Mouse (Mus musculus): ENCODE measurements at regions not wholly inside any gene's neighbourhood (a gene's known extent, or its start where the extent isn't known, plus 50 kb on each side); places are given as distances from the start of the nearest gene placed in this dataset.

DNA sequence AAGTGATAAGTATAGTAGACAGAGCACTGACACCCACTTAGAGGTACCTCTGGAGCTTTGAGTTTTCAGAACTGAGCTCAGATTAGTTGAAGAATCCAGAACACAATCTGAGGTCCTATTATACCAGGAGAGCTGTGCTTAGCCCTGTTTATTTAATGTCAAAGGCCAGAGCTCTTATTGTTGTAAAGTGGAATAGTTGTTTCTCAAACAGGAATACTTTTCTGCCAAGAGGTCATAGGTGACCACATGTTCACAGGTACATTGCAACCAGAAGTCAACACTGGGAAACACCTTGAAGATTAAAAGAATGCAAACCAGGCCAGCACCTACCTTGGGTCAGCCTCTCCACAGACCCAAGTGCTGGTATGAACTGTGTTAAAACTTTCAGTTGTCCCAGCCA is 291.9 kb upstream of the 4930412O13Rik start:
- no peak for DNase-seq (ENCODE audit: low spot score)

DNA sequence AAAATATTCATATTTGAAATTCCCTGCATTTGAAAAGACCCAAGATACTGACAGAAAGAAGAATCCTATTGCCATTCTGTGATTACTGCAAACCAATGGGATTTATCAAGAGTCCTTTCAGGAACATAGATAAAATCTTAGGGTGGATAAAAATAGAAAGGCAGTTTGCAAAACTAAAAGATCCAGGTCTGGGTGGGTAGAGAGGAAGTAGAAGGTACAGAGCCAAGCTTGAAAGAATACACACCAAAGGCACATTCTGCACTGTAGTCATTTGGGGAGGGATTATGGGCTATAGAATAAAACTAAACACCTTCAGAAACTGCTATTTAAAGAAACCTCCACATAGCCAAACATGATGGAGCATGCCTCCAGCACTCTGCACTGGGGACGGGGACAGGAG is 288.5 kb upstream of the 4930412O13Rik start:
- DNase-seq (ENCODE audit: low spot score), result no peak

DNA sequence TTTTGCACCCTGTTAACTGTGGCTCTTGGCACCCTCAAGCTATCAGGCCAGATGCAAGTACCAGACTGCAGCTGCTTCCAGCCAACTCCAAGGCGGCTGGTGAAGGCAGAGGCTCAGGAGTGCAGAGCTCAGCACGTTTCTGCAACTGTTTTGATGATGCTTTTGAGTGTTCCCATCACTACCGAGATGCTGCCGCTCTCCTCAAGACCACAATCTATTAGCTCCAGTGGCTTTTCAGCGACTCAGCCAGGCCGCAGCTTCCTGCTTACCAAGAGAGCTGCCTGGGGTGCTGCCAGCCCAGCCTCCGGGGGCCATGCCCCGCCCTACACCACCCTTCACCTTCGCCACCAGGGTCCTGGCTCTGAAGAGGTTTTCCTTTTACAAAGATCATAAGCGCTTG is 287.1 kb upstream of the 4930412O13Rik start:
- no peak for DNase-seq (ENCODE audit: low spot score)

DNA sequence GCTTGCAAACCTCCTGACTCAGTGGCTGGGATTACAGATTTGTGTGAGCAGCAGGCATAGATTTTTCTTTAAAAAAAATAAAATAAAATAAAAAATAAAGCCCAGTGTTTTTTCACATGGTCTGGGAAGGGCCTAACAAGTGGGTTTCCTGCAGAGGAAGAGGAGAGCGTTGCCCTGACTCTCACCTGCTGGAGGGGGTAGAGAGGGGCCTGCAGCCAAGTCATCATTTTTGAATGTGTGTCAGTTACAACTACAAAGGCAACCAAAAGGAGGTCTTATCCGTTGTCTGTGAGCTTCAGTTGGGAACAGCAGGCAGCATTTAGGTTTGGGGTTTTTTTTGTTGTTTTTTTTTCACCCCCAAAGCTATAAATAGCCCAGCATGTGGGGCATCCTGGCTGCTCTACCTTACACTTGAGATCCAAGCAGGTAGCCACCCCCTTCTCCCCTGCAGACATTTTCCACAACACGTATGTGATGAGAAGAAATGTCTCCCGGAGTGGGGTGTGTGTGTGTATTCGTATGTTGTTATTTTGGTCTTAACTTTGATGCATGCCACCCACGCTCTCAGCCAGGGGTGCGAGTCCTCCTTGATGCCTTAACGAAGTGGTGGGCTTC is 285.7 kb upstream of the 4930412O13Rik start:
- DNase-seq (ENCODE audit: low spot score), result no peak

DNA sequence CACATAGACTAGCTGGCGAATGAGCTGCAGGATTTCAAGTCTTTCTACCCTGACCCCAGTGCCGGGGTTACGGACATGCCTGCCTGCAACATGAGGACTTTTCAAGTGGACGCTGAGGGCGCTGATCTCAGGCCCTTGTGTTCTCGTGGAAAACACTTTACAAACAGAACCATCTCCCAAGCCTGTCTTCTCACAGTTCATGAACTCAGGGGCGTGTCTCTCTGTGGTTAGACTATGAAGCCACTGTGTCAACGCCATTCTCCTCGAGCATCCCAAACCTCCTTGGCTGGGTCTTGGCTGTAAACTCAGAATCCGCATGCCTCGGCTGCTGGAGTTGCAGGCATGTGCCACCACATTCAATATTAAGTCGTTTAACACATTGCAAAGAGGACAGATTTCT is 284.9 kb upstream of the 4930412O13Rik start:
- no peak for DNase-seq (ENCODE audit: low spot score)

DNA sequence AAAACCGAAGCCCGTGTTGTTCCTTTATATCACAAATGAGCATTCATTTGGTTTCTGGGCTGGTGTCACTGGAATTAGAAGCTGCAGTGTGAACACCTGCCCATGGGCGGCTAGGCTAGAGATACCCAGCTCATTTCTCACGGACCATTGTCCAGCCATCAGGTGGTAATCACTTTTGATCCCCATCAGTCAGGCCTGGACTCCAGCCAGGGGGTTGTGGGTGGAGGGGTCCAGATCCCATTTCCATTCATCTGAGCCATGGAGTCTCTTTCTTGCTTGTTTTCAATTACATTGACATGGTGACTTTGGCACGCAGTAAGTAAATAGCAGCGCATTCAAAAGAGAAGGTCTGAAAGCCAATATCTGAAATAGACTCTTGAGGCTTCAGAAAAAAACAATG is 276.1 kb upstream of the 4930412O13Rik start:
- DNase-seq (ENCODE audit: low spot score), result no peak

DNA sequence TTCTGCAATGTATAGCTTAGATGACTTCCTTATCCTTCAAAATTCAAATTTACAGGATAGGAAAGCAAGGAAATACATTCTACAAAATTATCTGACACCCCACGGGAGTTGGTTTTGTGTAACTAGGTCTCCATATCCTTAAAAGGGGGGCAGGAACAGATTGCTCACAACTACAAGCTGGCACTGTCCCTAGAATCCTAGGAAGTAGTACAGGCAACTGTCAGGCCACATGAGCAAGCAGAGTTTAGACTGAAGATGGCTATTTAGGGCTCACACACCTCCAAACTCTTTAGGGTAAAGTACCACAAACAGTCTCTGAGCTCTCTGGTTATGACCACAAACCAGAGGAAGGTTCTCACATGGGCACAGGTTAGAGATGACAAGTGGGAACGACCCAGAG is 273.5 kb upstream of the 4930412O13Rik start:
- DNase-seq (ENCODE audit: low spot score), result no peak

DNA sequence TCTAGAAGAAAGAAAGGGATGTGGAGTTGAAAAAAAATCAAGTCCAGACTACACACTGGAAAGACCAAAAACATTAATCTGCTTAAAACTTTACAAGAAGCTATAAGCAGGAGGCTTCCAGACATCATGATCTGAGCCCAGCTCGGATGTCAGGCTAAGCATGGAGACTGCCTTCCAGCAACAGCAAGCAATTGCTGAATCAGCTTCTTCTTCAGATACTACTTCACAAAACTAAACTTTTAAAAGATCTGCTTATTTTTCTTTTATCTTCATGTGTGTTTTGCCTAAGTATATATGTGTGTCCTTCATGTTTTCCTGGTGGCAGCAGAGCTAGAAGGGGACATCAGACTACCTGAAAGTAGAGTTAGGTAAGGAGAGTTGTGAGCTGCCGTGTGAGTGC is 266.6 kb upstream of the 4930412O13Rik start:
- DNase-seq (ENCODE audit: low spot score), result no peak

DNA sequence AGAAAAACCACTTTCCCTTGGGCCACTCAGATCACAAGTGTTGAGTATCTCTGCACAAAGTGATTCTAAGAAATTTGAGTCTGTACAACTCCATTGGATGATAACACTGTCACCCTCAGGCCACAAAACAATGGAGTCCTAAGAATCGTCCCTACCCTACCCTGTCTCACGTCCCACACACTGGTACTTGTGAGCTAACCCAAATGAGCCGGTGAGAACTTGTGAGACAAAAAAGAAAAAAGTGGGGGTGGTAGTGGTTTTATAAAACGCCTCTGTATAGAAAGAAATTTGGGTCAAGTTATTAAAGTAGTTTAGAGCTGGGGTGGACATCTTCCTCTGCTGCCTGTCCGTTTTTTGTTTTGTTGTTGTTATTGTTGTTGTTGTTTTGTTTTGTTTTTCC is 264.8 kb upstream of the 4930412O13Rik start:
- DNase-seq (ENCODE audit: low spot score), result no peak

DNA sequence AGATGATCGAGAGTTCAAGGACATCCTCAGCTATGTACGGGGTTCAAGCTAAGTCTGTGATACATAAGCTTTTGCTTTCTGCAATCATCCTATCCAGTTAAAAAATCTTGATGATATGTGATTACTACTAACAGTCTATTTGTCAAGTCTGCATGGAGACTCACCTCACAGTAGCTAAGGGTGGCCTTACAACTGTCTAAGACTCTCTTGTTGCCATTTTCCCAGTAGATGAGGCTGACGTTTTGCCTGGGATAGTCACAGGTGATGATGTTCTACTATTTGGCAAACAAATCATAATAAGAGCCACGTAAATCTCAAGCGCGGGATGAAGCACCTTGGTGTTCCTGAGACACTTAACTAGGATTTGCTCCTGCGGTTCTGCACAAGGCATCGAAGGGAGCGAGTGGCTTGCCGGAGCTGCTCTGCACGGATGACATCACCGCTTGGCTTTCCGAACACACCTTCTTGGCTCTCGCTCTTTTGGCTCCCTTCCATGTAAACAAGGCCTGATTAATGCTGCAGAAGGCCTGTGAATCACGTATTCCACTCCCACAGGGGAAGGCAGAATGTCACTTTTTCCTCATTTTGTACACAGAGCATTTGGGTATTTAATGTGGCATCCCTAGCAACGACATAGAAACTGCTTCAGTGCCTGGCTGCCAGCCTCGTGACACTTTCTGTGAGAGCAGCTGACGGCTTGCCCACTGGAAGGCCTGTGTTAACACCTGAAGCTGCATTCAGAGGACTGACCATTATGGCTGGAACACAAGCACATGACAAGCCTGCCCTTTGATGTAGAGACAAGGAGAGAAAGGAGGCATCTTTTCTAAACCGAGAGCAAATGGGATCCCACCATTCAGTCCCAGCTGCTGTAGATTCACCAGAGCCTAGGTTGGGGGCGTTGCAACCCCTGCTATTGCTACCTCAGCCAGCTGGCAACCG is 260.5 kb upstream of the 4930412O13Rik start:
- DNase-seq (ENCODE audit: low spot score), result peak; percentile 66

DNA sequence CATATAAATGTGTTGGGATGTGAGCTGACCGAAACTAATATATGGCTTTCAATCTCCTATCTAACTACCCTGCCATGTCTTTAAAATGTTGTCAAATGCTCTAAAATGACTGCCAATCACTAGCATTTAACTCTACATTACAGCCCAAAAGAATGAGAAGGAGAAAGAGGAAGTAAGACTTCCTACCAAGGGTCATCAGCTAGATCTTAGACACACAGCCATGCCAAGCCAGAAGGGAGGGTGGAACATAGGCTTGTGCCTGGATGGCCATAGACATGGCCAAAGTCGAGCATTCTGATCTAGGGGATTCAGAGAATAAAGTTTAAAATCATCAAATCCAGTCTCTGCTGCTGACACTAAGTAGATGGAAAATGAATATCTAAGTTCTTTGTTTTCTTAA is 257.4 kb upstream of the 4930412O13Rik start:
- DNase-seq (ENCODE audit: low spot score), result no peak

DNA sequence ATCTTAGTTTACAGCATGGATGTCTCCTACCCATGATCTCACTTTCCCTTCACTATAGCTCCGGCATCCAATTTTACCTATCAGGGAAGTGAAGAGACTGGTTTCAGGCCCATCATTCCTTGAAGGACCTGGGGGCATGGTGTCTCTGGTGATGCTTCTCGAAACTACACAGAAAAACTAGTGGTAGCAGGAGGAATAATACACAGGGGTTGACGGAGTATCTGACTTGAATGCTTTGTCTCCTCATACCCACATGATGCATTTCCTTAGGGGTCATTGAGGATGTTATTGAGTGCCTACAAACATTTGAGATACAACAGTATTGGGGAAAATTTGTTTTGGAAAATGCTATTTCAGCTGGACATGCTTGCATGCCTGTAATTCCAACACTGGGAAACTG is 253.0 kb upstream of the 4930412O13Rik start:
- no peak for DNase-seq (ENCODE audit: low spot score)

DNA sequence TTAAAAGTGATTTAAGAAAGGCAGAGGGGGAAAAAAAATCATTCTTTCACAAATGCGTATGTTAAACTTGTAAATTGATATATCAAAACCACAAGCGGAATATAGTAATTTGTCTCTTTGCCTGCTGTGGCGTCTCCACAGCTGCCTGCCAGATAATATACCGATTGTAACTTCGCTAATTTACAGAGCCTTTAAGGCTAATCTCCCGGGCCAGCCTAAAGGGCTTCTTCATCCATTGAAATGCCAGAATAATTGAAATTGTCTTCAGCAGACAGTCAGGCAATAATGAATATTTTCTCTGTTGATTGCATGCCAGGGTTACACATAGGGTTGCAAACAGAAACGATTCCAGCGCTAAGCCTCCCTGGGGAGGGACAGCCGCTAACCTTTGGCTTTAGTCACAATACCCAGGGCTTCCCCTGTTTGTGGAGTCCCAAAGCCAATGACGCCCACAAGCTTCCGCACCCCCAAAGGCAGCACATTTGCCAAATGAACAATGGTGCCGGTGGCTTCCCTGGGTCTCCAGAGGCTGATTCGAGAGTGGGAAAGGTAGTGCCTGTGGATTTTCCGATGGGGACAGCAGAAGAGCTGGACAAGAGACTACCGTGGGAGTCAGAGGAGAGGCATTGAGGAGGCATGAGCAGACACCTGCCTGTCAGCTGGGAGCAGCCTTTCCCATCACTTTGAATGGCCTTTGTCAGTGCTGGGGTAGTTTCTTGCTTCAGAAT is 248.2 kb upstream of the 4930412O13Rik start:
- peak; percentile 19 for DNase-seq (ENCODE audit: low spot score)

DNA sequence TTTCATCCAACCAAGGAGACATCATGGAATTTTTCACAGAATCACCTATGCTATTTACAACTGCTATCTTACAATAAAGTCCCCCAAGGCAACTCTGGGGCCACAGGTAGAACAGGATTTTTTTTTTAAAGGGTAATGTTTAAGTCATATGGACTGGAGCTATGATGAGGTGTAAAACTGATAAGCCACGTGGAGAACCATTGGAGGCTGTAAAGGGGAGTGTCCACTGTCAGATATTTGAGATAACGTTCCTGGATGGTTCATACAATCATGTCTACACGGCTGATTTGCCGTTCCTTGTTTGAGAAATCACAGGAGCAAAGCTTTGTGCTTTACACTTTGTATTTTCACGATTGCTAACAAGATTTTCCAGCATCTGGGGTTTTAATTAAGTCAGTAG is 241.8 kb upstream of the 4930412O13Rik start:
- no peak for DNase-seq (ENCODE audit: low spot score)

DNA sequence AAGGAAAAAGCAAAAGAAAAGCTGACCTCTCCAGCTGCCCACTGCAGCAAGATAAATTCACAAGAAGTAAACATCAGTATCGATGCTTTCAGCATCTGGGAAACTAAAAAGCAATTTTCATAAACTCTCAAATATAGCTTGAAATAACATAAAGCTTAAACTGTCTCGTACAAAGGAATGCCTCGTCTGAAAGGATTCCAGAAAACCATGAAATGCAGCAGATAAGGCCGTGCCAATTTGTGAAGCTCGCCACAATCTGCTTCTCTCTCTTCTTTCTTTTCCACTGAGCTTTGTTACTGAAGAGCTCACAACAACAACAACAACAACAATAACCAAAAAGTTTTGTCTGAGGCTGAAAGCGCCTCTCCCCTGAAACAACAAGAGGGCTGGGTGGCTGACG is 239.4 kb upstream of the 4930412O13Rik start:
- DNase-seq (ENCODE audit: low spot score), result no peak

DNA sequence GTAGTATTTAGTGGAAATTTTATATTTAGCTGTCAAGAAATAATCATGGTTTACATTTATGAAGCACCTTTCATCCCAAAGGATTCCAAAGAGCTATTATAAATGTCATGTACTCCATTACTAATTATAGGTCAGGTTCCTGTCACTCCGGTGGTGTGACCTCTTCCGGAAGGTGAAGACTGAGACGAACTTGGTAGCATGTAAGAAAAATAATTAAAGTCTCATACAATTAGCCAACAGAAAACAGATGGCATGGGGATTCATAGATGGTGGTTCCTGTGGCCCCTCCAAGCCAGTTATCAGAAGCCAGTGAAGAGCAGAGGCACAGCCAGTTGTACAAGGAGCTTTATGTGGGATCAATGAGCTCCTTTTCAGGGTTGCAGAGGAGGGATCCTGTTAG is 238.6 kb upstream of the 4930412O13Rik start:
- DNase-seq (ENCODE audit: low spot score), result no peak

DNA sequence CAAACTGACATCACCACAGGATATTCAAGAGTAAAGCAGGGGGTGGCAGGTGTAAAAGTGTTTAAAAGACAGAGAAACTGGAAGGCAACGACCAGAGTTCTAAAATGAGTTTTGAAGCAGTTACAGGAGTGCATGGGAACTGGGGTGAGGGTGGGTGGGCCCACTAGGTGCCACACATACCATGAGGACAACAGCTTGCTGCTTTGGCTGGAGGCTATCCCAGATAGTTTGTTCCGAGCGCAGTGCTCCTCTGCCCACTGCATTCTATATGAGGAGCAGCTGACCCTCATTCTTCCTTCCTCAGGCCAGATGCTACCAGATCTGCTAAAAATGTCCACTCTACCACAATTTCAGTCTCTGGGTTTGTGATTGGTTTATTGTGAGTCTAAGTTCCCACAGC is 234.6 kb upstream of the 4930412O13Rik start:
- DNase-seq (ENCODE audit: low spot score), result no peak

DNA sequence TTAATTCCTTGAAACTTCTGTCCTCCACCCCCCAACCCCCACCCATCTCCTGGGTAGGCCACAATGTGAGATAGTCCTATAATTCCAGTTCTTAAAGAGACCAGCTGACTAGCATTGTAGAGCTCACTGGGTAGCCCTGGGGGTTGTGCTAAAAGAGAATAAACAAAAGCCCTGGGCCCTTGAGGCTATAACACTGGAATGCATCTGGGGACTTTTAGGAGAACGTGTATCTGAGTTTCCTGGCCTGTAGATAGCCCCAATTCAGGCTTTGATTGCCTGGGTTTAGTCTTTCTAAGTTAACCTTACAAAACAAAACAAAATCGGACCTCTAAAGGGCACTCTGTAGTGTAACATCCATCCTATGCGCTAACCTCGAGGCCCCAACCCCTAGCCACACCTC is 234.1 kb upstream of the 4930412O13Rik start:
- DNase-seq (ENCODE audit: low spot score), result no peak

DNA sequence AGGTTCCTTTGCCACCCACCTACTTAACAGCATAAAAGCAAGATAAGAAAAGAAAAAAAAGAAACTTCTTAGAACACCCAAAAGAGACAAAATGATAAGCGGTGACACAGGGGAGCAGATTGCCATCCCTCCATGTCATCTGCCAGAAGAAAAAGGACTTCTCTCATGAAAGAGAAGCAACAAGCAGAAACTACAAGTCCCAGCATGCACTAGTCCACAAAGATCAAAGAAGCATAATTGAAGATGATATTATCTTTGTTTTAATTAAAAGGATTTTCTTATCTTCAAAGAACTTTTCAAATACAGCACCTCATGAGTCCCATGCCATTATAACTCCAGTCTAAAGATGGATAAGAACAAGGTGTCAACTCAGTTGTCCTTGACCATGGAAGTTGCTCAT is 231.0 kb upstream of the 4930412O13Rik start:
- DNase-seq (ENCODE audit: low spot score), result no peak

DNA sequence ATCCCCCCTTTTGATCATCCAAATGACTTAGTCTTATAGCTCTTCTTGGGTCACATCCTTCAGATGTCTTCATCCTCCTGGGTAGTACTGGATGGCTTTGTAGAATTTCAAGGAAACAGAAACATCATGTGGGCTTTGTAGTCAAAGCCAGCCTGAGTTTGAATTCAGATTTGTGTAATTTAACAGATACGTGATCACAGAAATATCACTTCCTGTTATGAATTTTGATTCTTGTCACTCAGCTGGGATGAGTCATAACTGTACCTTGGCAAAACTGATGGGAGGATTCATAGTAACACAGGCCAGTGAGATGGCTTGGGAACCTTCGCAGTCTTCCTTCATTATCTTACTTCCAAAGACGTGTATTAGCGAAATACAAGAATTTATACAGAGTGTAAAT is 222.2 kb upstream of the 4930412O13Rik start:
- DNase-seq (ENCODE audit: low spot score), result no peak

DNA sequence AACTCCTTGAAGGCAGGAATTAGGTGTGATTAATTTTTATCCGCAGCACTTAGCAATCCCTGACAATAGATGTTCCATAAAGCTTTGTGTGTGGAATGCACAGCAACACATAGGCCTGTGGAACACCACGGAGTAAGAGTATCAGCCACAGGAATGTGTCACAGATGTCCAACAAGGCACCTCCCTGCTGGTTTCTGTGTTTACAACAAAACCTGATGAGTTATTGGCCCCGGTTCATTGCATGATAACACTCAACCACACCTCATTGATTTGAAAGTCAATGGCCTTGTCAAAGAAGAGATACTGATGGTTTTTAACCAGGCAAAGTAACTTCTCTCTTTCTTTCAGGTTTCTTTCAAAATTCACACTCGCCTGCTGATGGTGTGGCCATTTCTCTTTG is 211.4 kb upstream of the 4930412O13Rik start:
- no peak for DNase-seq (ENCODE audit: low spot score)

DNA sequence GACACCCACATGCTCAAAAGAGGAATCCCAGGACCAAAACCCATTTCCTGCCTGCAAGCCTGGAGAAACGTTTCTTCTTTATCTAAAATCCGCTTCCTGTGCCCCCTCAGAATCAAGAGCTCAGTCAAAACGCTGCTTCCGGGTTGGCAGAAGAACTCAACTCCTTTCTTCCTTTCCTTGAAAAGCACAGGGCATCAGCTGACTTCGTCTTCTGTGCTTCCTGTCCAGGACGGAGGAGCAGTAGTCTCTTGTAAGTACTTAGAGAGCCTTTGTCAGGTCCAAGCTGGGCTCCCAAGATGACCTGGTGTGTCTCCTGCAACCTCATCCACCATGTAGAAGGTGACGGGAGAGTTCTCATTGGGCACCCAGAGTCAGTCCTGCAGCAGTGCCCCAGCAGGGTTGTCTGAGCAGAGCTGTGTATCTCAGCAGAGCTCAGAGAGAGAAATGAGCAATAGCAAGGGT is 199.3 kb upstream of the 4930412O13Rik start:
- DNase-seq (ENCODE audit: low spot score), result no peak
